Mouse (Mus musculus) limb, embryonic 10.5 days (tissue): ENCODE measurements around the gene Gm10570. TPM values are rescaled to one million over a fixed set of nuclear protein-coding genes. Genes with fewer than 3 reads are reported as not detected.

Experiments
- DNase-seq: peaks from one replicate; pipeline ENCODE4 v3.0.0-alpha.2; 2017; ENCODE audit warnings: low spot score
- H3K27ac ChIP-seq: fragments of 300-500 bp; sonication (generic); 2 replicates; pipeline ENCODE4 v1.5.1; 2016; ENCODE audit warnings: mild to moderate bottlenecking
- H3K27me3 ChIP-seq: fragments of 300-500 bp; sonication (generic); 2 replicates; pipeline ENCODE4 v1.6.1; 2016; ENCODE audit warnings: low read depth, mild to moderate bottlenecking; ENCODE audit not compliant: poor library complexity, severe bottlenecking
- H3K36me3 ChIP-seq: fragments of 300-500 bp; sonication (generic); 2 replicates; pipeline ENCODE4 v1.6.1; 2016; ENCODE audit warnings: mild to moderate bottlenecking, moderate library complexity
- H3K4me1 ChIP-seq: fragments of 300-500 bp; sonication (generic); 2 replicates; pipeline ENCODE4 v1.6.1; 2016
- H3K4me3 ChIP-seq: fragments of 300-500 bp; sonication (generic); 2 replicates; pipeline ENCODE4 v1.5.1; 2016; ENCODE audit warnings: mild to moderate bottlenecking, moderate library complexity
- H3K9me3 ChIP-seq: fragments of 300-500 bp; sonication (generic); replicated peaks from 2 replicates; pipeline ENCODE4 v1.6.1; 2016; ENCODE audit warnings: mild to moderate bottlenecking
- WGBS: fragments of 180-500 bp; shearing (Covaris S2); methylation state at CpG from one replicate; pipeline ENCODE4 v1.1.7; 2016; 5-methylcytosine and 5-hydroxymethylcytosine counted together
- polyA plus RNA-seq: library from polyadenylated mRNA; unstranded; fragments of >200 nt; fragmentation: Nextera tagmentation; extraction: Ambion mirVana; gene quantifications from 2 replicates; pipeline ENCODE4 v1.2.1, GENCODE M21; 2016

Gm10570 gene
- polyA plus RNA-seq = not detected in 2 replicates

DNA sequence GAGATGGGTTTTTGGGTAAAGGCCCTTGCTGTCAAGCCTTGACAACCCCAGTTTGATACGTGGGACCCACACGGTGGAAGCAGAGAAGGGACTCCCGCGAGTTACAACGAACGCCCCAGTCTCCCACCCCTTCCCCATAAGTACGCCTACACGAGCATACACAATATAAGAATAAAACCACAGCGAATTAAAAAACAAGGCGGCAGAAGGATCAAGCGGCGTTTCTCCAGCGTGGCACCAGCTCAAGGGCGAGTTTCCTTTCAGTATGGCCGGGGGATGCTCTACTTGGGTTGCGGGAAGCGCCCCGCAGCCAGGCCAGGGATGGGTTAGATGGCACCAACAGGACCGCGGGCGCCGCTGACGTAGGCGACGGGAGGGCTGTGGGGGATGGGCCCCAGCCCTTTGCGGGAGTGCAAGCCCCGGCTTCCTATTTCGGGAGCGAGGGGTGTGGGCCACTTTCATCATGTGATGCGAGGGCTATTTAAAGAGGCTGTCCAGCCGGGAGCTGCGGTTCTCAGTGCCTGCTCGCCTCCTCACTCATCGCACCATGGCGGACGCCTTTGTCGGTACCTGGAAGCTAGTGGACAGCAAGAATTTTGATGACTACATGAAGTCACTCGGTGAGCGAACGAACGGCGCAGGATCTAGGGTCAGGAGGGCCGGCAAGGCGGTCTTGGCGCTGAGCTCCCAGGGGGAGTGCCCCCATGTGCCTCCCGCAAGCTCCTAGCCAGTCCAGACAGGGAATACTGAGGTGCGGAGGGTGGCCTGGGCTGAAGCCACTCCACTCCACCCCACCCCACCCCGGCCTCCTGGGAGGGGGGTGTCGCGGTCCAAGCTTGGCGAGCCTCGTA is at the start of gene Gm10570, which contains the start of gene Fabp3:
Gene Gm10570, minus strand, starts transcription at position 444 of the 851 bp plus-strand sequence.
Gene Fabp3, plus strand, starts transcription at position 365 of the 851 bp plus-strand sequence.
- H3K36me3 ChIP-seq = no peaks in the 10 kb centered on the region; the same call in 1 of the 2 replicates
- under 1% methylated on average over 52 of the region's 52 CpGs for WGBS
- H3K27me3 ChIP-seq = peaks cover 78% of the 10 kb centered on the region
- peak within 1 kb of the TSS; percentile 61 for H3K4me3 ChIP-seq
- H3K4me1 ChIP-seq = peaks cover 27% of the 10 kb centered on the region
- no peaks in the 10 kb centered on the region for H3K9me3 ChIP-seq
- peak; percentile 66 for DNase-seq
- 0 out of 2 replicates have a peak within 1 kb of the TSS, but pooled peaks have one; percentile 20 for H3K27ac ChIP-seq

DNA sequence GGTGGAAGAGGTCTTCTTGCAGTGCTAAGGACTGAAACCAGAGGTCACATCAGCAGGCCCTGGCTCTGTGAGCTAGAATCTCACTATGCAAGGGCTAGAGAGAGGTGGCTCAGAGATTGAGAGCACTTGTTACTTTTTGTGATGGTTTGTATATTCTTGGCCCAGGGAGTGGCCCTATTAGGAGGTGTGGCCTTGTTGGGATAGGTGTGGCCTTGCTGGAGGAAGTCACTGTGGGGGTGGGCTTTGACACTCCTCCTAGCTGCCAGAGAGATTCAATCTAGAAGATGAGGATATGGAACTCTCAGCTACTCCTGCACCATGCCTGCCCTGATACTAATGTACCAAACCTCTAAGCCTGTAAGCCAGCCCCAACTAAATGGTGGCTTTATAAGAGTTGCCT is 49.5 kb upstream of the Gm10570 start:
- no peaks in the 10 kb centered on the region for H3K27me3 ChIP-seq
- peaks cover 50% of the 10 kb centered on the region for H3K36me3 ChIP-seq
- no peak overlapping the region for H3K4me3 ChIP-seq
- no peak for DNase-seq
- H3K27ac ChIP-seq = no peak overlapping the region
- H3K4me1 ChIP-seq = peaks cover 21% of the 10 kb centered on the region
- no peaks in the 10 kb centered on the region for H3K9me3 ChIP-seq

DNA sequence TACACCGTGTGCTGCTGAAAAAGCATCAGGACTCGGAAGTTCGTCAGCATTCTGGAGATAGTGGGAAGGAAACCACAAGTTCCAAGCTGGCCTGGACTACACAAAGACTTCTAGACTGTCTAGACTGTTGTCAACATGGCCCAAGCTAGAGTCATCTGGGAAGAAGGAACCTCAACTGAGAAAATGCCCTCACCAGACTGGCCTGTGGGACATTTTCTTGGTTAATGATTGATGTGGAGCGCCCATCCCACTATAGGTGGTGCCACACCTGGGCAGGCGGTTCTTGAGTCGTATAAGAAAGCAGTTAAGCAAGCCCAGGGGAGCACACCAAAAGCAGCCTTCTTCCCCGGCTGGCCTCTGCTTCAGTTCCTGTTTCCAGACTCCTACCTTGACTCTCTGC is 44.1 kb upstream of the Gm10570 start:
- WGBS = 89% methylated on average over 7 of the region's 7 CpGs
- H3K27ac ChIP-seq = no peak overlapping the region
- no peaks in the 10 kb centered on the region for H3K4me1 ChIP-seq
- no peak overlapping the region for H3K4me3 ChIP-seq
- no peaks in the 10 kb centered on the region for H3K27me3 ChIP-seq
- no peaks in the 10 kb centered on the region for H3K9me3 ChIP-seq
- peaks cover 86% of the 10 kb centered on the region for H3K36me3 ChIP-seq
- no peak for DNase-seq

DNA sequence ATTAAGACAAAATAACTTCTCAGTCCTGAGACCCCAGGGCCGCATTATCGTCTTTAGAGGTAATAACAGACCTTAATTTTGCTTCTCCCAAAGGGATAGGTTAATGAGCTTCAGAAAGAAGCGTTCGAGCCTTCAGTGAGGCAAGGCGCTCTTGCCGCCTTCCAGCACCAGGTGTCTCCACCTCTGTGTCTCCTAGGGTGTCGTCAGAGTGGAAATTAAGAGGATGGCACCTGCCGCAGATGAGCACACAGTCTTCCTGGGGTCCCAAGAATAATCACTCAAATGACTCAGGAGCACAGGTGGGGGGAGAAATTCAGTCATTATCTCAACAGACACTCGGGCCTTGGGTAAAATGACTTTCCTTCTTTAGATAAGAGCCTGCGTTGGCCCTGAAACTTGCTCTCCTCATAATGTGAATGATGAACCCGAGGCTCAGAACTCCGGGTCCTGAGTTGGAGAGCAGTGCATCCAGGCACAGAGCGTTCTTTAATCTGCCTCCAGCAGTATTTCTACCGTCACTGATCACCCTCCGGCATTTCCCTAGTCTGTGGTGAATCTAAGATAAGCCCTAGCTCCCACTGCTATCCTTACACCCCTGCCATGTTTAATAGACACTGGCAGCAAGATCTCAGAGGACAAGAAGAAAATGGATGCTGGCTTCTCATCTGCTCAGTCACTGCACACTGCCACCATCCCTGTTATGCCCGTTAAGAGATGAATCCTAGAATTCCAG is 42.4 kb upstream of the Gm10570 start:
- no peak for DNase-seq

DNA sequence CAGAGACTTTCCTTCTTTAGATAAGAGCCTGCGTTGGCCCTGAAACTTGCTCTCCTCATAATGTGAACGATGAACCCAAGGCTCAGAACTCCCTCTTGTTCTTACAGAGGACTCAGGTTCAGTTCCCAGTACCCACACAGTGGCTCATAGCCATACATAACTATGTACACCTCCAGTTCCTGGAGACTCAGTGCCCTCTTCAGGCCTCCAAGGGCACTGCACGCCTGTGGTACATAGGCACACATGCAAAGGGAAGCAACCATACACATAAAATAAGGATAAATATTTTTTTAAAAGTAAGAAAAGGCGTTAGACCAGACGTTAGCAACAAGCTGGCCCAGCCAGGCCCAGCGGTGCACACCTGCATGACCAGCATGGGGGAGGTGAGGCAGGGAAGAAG is 41.2 kb upstream of the Gm10570 start:
- DNase-seq = no peak
- Histone ChIP-seq H3K27ac (no peak overlapping the region), H3K36me3 (peaks cover 94% of the 10 kb centered on the region), H3K9me3 (no peaks in the 10 kb centered on the region), H3K27me3 (no peaks in the 10 kb centered on the region), H3K4me3 (no peak overlapping the region), H3K4me1 (no peaks in the 10 kb centered on the region)
- 97% methylated on average over 6 of the region's 6 CpGs for WGBS

More for the DNA sequence above, 42.4 kb upstream of the Gm10570 start:
- 87% methylated on average over 16 of the region's 16 CpGs for WGBS
- Histone ChIP-seq H3K27me3 (no peaks in the 10 kb centered on the region), H3K4me1 (no peaks in the 10 kb centered on the region), H3K4me3 (no peak overlapping the region), H3K36me3 (peaks cover 85% of the 10 kb centered on the region), H3K9me3 (no peaks in the 10 kb centered on the region), H3K27ac (no peak overlapping the region)

DNA sequence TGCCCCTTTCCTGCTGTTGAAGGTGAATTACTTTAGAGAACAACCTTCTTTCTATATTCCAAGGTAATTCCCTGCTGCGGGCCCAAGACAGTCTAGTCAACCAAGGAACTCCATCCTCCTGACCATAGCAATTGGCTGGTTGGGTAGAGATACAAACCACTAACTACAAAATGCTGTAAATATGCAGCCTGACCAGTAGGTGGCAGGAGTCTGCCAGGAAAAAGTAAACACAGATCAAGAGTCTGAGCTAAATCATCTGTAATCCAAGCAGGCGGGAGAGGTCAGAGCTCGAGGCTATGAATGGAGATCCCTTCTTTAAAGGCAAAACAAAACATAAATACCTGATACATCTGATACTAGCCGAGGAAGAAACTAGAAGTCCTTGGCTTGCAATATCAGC is 33.2 kb upstream of the Gm10570 start:
- Histone ChIP-seq H3K4me3 (no peak overlapping the region), H3K27me3 (no peaks in the 10 kb centered on the region), H3K36me3 (peaks cover 61% of the 10 kb centered on the region), H3K4me1 (no peaks in the 10 kb centered on the region), H3K27ac (no peak overlapping the region), H3K9me3 (no peaks in the 10 kb centered on the region)
- 38% methylated on average over 4 of the region's 4 CpGs for WGBS
- DNase-seq = peak; percentile 52

DNA sequence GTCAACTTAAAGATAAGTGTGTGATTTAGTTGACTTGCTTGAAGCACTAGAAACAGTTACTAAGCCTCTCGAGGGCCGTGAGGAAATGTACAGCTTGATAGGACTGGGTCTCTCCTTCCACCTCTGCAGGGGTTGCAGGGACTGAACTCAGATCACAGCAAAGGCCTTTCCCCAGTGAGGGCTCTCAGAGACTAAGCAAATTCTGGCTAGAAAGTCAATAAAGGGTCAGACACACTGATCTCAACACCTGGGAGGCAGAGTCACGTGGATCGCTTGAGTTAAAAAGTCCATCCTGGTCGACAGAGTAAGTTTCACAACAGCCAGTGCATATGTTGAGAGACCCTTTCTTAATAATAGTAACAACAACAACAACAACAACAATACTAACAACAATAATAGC is 27.4 kb upstream of the Gm10570 start:
- no peaks in the 10 kb centered on the region for H3K27me3 ChIP-seq
- WGBS = 89% methylated on average over 5 of the region's 5 CpGs
- H3K27ac ChIP-seq = no peak overlapping the region
- H3K4me3 ChIP-seq = no peak overlapping the region
- H3K9me3 ChIP-seq = no peaks in the 10 kb centered on the region
- DNase-seq = no peak
- H3K4me1 ChIP-seq = no peaks in the 10 kb centered on the region
- H3K36me3 ChIP-seq = peaks cover 72% of the 10 kb centered on the region

DNA sequence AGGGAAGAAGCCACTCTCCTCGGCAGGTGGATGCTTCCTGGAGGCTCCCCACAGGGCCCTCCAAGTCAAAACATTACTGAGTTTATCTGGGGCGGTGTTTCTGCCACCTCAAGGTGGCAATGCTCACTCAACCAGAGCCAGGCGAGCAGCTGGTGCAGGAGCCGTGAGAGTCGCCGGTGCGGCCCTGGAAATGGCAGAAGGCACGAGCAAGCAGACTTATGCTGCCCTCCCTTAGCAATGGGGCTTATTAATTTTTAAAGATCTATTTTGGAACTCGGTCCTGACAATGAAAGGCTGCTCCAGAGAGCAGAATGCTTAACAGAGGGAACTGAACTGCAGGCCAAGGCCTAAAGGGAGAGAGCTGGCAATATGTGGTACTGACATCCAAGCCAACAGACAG is 18.9 kb upstream of the Gm10570 start:
- H3K36me3 ChIP-seq = peaks cover 84% of the 10 kb centered on the region
- WGBS = 88% methylated on average over 9 of the region's 9 CpGs
- no peaks in the 10 kb centered on the region for H3K9me3 ChIP-seq
- DNase-seq = no peak
- H3K4me3 ChIP-seq = no peak overlapping the region
- no peak overlapping the region for H3K27ac ChIP-seq
- H3K27me3 ChIP-seq = no peaks in the 10 kb centered on the region
- H3K4me1 ChIP-seq = no peaks in the 10 kb centered on the region

DNA sequence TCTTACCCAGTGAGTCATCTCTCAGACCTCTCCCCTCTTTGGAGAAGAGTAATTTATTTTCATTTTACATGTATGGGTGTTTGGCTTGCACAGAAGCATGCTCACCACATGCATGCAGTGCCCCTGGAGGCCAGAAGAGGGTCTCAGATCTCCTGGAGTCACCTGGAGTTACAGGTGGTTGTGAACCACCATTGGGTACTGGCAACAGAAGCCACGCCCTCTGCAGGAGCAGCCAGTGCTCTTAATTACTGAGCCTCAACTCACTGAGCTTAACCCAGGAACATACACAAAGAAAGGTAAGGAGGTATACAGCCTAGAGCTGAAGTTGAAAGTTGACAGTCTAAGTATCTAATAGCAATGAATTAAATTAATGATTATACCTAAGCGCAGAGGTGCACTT is 17.0 kb upstream of the Gm10570 start:
- no peak for DNase-seq
- H3K27ac ChIP-seq = no peak overlapping the region
- no peaks in the 10 kb centered on the region for H3K27me3 ChIP-seq
- 96% methylated on average over 2 of the region's 2 CpGs for WGBS
- H3K4me3 ChIP-seq = no peak overlapping the region
- peaks cover 85% of the 10 kb centered on the region for H3K36me3 ChIP-seq
- H3K9me3 ChIP-seq = no peaks in the 10 kb centered on the region
- no peaks in the 10 kb centered on the region for H3K4me1 ChIP-seq

DNA sequence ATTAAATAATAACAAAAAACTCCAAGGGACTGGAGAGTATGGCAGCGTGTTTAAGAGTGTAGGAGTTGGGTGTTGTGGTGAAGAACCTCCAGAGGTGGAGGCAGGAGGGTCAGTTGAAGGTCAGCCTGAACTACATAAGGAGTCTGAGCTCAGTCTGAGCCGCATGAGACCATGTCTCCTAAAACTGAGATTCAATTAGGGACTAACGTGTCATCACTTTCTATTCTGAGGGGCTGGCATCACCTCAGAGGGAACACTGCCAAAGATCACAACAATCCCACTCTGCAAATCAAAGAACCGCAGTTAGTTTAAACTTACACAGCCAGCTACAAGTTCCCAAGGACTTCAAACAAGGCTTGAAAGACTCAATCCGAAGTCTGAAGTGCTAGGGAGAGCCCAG is 15.1 kb upstream of the Gm10570 start:
- Histone ChIP-seq H3K27me3 (no peaks in the 10 kb centered on the region), H3K4me1 (no peaks in the 10 kb centered on the region), H3K27ac (no peak overlapping the region), H3K4me3 (no peak overlapping the region), H3K9me3 (no peaks in the 10 kb centered on the region), H3K36me3 (peaks cover 90% of the 10 kb centered on the region)
- DNase-seq = no peak
- 83% methylated on average over 5 of the region's 5 CpGs for WGBS

DNA sequence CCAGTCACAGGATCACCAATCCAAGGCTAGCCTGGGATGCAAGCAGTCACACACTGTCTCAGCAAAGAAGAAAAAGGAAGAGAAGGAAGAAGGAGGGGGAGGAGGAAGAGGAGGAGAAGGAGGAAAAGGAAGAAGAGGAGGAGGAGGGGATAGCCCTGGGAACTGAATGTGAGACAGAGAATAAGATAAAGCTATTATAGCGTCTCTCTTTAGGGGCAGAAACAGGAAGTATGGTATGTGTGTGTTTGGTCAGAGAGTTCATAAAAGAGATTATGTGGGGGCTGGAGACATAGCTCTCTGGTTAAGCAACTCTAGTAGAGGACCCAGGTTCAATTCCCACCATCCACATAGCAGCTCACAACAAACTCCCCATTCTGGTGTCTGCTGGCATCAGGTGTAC is 14.7 kb upstream of the Gm10570 start:
- no peaks in the 10 kb centered on the region for H3K9me3 ChIP-seq
- no peak for DNase-seq
- H3K4me1 ChIP-seq = no peaks in the 10 kb centered on the region
- H3K27ac ChIP-seq = no peak overlapping the region
- H3K4me3 ChIP-seq = no peak overlapping the region
- H3K36me3 ChIP-seq = peaks cover 90% of the 10 kb centered on the region
- WGBS = 81% methylated on average over 1 of the region's 1 CpGs
- H3K27me3 ChIP-seq = no peaks in the 10 kb centered on the region

DNA sequence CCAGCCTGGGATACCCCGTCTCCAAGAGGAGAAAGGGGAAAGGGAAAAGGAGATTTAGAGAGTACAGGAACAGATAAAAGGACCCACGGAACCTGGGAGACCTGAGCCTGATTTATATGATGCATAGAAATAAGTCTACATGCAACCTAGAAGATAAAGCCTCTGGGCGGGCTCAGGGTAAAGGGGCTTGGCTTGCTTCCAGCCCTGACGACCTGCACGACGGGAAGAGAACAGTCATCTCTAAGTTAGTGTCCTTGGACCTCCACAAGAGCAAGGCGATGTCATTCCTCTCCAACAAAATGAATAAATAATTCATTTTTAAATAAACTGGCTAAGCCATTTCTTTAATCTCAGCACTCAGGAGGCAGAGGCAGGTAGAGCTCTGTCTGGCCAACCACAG is 14.1 kb upstream of the Gm10570 start:
- Histone ChIP-seq H3K4me3 (no peak overlapping the region), H3K4me1 (no peaks in the 10 kb centered on the region), H3K27me3 (no peaks in the 10 kb centered on the region), H3K27ac (no peak overlapping the region), H3K9me3 (no peaks in the 10 kb centered on the region), H3K36me3 (peaks cover 90% of the 10 kb centered on the region)
- DNase-seq = no peak
- 92% methylated on average over 7 of the region's 7 CpGs for WGBS

DNA sequence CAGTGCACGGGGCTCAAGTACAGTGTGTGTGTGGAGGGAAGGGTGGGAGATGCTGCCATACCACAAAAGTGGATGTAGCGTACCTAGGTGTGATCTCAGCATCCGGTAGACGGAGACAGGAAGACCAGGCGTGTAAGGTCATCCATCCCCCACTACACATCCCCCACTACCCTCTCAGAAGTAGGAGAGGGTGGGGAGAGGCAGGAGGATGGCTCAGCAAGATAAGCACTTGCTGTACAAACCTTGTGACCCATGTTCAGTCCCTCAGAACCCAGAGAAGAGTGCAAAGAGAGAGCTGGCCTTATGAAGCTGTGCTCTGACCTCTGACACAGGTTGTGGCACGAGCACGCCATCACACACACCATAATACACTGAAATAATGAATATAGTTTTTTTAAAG is 13.2 kb upstream of the Gm10570 start:
- DNase-seq = no peak
- H3K27me3 ChIP-seq = no peaks in the 10 kb centered on the region
- H3K27ac ChIP-seq = no peak overlapping the region
- H3K36me3 ChIP-seq = peaks cover 90% of the 10 kb centered on the region
- no peak overlapping the region for H3K4me3 ChIP-seq
- H3K9me3 ChIP-seq = no peaks in the 10 kb centered on the region
- no peaks in the 10 kb centered on the region for H3K4me1 ChIP-seq
- WGBS = 89% methylated on average over 7 of the region's 7 CpGs
